Mouse (Mus musculus): ENCODE results near the gene Dync2li1.

Dync2li1 gene

DNA sequence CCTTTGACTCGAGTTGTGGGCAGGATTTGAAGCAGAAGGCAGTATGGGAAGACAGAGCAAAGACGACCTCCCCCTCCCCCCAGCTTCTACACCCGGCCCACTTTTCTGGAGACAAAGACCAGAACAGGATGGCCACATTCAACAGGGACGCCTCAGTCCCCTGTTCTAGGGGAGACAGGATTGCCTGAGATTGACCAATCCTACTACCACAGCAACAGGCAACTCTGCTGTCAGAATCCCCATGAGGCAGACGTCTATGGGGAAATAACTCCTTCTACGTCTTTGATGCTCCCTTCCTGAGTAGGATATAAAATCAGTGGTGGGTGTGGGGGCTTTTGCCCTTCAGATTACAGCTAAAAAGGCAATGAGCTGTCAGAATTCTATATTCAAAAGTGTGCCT is 58.0 kb downstream of the Dync2li1 start:
- no peak for DNase-seq (ENCODE audit: low spot score in 2 of 2)

DNA sequence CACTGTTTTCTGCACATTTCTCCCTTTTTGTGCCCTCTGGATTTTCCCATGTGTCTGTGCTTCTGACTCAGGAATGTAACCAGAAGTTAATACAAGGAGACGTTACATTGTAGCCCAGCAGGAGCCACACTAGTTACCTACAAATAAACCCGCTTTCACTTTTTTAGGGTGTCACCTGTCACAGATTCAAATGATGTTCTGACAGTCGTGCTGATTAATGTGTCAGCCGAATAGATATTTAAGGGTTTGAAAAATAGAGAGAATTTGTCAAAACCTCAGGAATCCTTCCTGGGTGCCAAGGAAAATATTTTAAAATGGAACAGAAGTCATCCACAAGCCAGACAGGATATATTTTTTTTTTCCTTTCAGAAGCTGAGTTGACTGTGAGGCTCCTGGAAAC is 59.0 kb downstream of the Dync2li1 start:
- DNase-seq (ENCODE audit: low spot score in 2 of 2), result no peak

DNA sequence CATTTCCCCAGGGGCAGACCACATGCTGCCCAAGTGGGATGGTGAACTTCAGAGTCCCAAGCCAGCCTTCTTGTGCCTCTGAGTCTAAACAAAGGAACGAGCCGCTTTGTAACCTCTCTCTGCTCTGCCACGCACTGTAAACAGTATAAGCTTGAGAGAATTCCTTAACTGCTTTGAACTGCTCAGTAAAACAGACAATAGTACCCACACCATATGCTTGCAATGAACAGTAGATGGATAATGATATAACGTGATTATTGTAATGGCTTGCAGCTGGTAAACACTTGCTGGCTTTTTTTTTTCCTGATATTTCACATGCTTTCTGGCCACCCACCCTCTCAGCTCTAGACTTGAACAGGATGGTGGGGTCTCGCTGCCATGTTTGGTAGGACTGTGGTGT is 61.7 kb downstream of the Dync2li1 start:
- DNase-seq (ENCODE audit: low spot score in 2 of 2), result no peak

DNA sequence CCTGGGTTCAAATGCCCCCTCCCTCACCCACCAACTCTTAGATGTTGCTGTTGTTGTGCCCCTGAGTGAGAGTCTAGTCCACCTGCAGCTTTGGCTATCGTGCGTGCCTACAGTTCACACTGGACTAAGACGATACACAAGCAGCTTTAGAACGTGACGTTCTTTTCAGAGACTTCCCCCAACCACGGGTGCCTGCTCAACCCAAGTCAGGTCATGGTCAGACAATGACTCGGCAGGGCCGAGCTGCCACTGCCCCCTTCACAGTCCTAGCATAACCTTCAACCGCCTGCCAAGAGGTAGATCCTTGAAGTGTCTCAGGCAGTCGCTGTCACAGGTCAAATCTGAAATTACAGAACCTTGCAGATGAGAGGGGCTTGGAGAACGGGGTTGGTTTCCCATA is 62.5 kb downstream of the Dync2li1 start:
- no peak for DNase-seq (ENCODE audit: low spot score in 2 of 2)

DNA sequence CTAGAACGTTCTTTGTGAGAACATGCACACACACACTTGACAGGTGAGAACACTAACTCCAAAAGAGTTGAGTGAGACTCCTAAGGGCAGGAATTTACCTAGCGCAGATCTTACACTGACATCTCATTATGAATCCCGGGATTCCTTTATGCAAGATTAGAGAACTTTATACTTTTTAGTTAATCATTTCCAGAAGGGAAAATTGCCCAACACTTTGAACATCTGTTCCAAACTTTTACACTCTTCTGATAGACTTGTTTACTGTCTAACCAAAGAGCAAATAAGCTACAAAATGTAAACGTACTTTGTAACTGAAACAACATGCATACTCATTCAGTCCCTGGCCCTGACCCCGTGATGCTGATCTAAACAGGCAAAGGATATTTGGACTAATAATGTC is 63.0 kb downstream of the Dync2li1 start:
- DNase-seq (ENCODE audit: low spot score in 2 of 2), result no peak

DNA sequence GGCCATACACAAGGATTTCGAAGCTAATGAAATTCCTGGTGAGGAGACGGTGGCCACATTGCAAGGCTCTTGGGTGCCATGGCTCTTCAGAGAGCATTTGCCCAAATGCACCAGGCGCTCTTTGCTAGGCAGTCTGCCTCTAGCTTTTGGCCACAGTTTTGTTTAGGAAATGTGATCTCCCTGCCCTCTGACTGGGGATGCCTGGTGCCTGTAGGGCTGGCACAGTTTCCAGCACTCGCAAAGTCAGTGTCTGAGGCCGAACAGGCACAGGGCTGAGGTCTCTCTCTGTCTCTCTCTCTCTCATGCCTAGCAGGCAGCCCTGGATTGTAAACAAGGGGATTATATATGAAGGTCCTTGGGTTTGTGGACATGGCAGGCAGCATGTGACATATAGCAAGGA is 63.8 kb downstream of the Dync2li1 start:
- no peak for DNase-seq (ENCODE audit: low spot score in 2 of 2)

DNA sequence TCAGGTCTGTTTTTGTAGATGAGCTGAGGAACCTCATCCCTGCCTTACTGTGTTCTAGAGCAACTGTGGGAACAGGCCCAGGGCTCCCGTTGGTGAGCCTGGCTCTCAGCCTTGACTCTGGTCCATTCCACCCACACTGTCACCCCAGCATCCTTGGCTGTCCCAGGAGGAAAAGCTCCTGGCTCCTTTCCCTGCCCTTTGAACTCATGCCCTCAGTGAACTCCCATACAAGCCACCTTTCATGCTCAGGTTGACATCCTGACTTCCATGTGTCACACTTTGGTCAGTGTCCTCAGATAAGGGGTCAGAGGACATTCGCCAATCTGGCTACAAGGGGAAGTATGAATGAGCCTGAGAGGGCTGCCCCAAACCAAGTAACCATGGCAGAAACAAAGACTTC is 67.4 kb downstream of the Dync2li1 start:
- no peak for DNase-seq (ENCODE audit: low spot score in 2 of 2)

DNA sequence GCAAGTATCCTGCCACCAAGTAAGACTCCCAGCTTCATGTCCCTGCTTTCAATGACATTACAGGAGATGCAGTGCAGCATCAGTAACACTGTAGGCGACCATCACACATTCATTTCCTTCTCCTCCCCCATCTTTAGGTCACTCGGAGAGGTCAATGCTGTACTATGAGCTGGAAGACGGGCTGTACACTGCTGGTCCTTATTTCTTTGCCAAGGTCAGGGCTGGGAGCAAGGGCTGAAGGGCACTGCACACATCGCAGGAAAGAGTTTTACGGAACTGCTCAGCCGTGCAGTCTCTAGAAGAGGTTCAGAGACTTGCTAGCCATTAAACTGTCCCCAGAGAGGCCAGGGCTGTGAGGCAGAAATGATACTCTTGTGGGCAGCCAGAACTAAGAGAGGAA is 70.2 kb downstream of the Dync2li1 start:
- no peak for DNase-seq (ENCODE audit: low spot score in 2 of 2)

DNA sequence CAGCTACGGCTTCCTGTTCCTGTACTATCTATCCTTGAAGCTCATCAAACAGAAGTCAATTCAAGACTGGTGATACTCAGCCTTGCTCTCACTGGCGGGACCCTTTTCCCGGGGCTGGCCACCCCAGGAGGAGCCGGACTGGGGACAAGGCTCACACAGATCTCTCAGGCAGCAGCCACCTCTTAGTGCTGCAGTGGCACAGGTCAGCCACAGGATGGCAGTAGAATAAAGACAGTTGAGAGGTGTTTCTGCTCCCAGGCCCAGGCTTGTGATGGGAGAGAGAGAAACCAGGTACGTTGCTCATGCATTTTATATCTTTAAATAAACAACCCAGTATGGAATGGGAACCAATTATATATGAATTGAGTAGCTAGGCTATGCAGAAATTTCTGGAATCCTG is 72.4 kb downstream of the Dync2li1 start:
- peak; percentile 39 to 57 for DNase-seq (ENCODE audit: low spot score in 2 of 2)
